Mouse (Mus musculus) adrenal gland, postnatal 4 days (tissue): ENCODE measurements around the gene Ephb6. TPM values are rescaled to one million over a fixed set of nuclear protein-coding genes. Genes with fewer than 3 reads are reported as not detected.

Experiments
- DNase-seq, 2 experiments: peaks; one replicate each; pipeline ENCODE4 v3.0.0; 2021 to 2022; ENCODE audit warnings: low spot score in 2 of 2, mixed read lengths in 2 of 2
- total RNA-seq, 2 experiments: library from RNA; stranded (reverse); gene quantifications; 2 replicates each; pipeline ENCODE4 v1.2.3; 2021

The Ephb6 gene
- total RNA-seq, 2 experiments from 2014 or later = 27.5 to 28.7 TPM

- DNase-seq = no peak
These were observed 16.1 kb downstream of the Ephb6 start for GRCm38 (mm10) chr6:41621241-41621990.

- no peak for DNase-seq
These were observed 17.4 kb downstream of the Ephb6 start for GRCm38 (mm10) chr6:41622661-41623060.

DNA sequence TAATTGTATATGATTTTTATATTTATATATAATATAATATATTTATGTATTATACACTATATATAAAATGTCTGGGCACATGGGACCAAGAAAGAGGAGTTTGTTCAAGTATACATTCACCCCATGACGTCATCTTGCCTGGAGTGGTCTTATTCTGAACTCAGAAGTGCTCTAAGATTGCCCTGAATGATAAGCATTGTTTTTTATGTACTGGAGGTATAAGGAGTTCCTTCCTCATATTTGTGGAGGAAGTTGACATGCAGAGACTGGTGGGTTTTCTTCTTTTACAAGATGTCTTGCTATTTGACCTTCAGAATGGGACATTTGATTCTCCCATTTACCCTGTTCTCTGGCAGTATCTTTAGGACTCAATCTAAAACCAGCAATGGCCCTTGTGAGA, 22.9 kb downstream of the Ephb6 start:
- no peak for DNase-seq

GRCm38 (mm10) chr6:41630791-41631190, 25.5 kb downstream of the Ephb6 start:
- no peak for DNase-seq

GRCm38 (mm10) chr6:41631549-41631948, 26.3 kb downstream of the Ephb6 start:
- DNase-seq = no peak

GRCm38 (mm10) chr6:41635211-41635610, 29.9 kb downstream of the Ephb6 start:
- DNase-seq = no peak

DNA sequence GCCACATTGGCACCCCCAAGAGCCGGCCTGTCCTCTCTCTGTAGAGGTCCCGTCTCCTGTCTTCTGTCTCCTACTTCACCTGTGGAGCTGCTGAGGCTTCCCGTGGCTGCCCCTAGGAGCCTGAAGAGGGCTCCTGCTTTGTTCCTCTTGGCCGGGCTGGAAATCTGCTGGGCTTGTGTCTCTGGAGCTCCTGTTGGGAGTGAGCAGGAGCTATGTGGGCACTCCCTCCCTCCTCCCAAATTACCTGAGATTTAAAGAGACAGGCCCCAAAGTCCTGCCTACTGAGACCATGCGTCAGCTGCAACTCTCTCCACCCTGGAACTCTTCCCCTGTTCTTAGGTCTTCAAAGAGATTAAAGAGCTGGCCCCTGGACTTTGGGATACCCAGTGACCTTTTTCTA, 30.9 kb downstream of the Ephb6 start, which contains the start of gene Trpv6:
Trpv6 (minus strand) TSS at position 228 of the 400 bp plus-strand sequence.
- no peak for DNase-seq

- no peak for DNase-seq
These were observed 32.1 kb downstream of the Ephb6 start for GRCm38 (mm10) chr6:41637393-41637792.

- no peak for DNase-seq
These were observed 32.7 kb downstream of the Ephb6 start for GRCm38 (mm10) chr6:41637927-41638506.

DNA sequence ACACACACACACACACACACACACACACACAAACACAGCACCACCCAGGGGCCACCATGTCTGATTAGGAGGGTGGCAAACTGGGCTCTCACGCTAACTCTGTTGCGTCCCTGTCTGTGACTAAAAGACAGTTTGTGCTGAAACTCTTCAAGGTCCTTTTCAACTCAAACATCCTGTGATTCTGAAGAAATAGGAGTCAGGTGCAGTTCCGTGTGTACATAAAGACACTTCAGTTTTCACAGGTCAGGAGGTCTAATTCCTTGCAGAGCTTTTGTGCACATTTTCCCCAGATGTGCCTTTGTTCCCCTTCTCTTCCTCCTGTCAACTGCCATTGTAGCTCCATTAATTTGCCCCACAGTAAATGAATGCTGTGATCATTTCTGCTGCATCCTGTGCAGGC, 35.2 kb downstream of the Ephb6 start:
- DNase-seq = no peak

DNA sequence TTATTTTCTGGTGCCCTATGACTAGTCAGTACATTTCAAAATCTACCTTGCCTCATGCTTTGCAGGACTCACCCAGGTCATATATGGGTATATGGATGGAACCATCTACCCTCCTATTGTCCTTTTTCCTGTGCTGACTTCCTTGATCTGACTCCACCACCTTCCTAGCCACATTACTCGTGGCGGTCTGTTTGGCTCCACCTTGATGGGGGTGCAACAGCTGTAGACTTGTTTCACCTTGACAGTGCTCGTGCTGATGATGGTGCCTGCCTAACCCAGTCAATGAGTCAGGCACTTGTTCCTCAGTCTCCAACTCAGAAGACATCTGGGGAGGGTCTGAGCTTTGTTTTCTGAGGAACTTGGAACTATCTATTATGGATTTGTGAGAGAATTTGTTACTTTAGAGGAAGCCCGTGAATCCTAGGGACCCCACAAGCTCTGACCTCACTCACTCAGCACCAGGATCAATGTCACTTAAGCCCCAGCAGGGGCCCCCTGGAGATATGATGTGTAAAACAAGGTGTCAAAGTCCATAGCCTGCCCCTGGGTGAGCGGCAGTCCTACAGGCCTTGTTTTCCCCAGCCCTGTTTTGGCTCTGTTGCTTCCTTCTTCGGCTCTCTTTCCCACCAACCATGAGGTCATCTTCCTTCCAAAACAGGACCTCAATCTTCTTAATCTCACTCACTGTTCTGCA, 36.0 kb downstream of the Ephb6 start:
- no peak for DNase-seq

DNA sequence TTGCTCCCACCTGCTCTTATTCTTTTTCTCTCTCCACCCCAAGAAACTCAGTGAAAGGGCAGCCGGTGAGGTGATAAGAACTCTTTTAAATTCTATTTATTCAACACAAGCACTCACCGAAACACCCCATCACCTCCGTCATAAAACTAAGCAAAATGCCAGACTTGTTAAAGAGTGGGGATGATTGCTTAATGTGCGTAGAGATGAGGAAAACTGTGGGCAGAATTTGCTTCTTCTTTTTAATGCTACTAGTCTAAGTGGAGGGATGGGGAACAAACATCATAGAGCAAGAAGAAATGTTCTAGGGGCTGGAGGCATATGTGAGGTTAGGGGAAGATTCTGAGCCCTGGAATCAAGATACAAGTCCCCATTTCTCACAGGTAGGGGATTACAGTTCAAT, 37.5 kb downstream of the Ephb6 start:
- no peak for DNase-seq

DNA sequence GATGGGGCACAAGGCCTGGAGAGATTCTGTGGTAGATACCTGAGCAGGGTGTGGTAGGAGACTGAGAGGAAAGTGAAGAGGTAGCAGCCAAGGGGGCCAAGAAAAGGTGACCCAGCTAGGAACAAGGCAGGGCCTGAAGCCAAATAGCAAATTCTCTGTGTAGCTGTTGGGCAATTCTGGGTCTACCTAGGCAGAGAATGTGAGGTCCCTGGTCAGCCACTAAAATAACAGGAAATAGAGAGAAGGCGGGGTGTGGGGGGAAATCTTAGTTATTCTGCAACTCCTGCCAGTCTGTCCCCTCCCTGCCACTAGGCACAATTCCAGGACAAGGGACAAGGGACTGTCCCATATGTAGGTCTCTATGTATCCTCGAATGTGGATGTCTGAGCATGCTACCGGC, 37.9 kb downstream of the Ephb6 start:
- DNase-seq = no peak

DNA sequence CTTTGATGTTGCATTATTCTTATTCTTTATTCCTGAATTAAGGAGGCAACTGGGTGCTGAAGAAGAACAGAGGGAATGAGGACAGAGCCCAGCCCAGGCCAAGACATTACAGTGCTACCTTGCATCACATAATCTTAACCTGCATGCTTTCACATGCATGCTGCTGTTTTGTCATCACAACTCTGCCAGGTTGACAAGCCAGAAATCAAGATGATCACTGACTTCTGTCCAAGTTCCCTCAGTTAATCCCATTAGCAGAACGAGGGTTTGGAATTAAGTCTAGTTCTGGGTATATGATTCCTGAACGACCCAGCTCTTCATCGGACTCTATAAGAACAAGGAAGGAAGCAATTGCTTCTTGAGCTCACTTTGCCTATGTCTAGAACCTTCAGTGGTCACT, 40.9 kb downstream of the Ephb6 start:
- no peak for DNase-seq

GRCm38 (mm10) chr6:41646672-41647071, 41.4 kb downstream of the Ephb6 start:
- DNase-seq = no peak

GRCm38 (mm10) chr6:41653173-41653572, 47.9 kb downstream of the Ephb6 start:
- no peak for DNase-seq

- DNase-seq = no peak
These were observed 49.4 kb downstream of the Ephb6 start for GRCm38 (mm10) chr6:41654648-41655047.

GRCm38 (mm10) chr6:41658487-41658886, 53.2 kb downstream of the Ephb6 start:
- DNase-seq = no peak

DNA sequence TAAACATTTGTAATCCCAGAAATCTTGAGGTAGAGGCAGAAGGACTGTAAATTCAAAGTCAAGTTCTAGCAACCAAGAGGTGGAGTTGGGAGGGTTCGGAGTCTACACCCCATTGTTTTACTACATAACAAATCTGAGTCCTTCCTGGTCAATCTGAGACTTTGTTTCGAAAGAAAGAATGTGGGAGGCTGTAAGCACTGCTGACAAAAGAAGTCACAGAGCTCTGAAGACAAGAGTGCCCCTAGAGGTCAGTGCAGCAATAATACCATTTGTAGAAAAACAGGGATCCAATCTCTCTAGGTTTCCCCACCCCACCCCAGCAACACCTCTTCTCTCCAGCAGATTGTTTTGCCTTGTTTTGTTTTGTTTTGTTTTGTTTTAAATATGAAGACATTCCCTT, 57.0 kb downstream of the Ephb6 start:
- DNase-seq = no peak
